ENCODE assay signal across 21 mouse cellular contexts in genomic region chr2:109972922-109973321, GRCm38 (mm10). TPM values are rescaled to one million over a fixed set of nuclear protein-coding genes. Genes with fewer than 3 reads are reported as not detected.
DNase-seq lines count a peak whose midpoint lies in the region; ATAC-seq lines count a peak whose summit lies in the region.
"Had no signal": no experiment of that assay in that cellular context is flagged by ENCODE, and none has a peak within 500 bp of the region (broad histone marks: within the 10 kb centered on the region; RNA-seq: fewer than 3 reads in every experiment).

No protein-coding gene starts in this region.

- H3K27me3 ChIP-seq in embryonic facial prominence, embryonic 11.5 days (ENCODE audit: control insufficient read depth, insufficient read depth, low read length), result no peaks in the 10 kb centered on the region
- H3K27me3 ChIP-seq in embryonic facial prominence, embryonic 10.5 days (replicated peaks; ENCODE audit: low read depth, poor library complexity, severe bottlenecking), result no peaks in the 10 kb centered on the region
- no peaks in the 10 kb centered on the region for H3K27me3 ChIP-seq in embryonic facial prominence, embryonic 12.5 days
- H3K27me3 ChIP-seq in limb, embryonic 13.5 days, result no peaks in the 10 kb centered on the region
- H3K27me3 ChIP-seq: heart, embryonic 12.5 days; Patski had no signal

- WGBS in embryonic facial prominence, embryonic 11.5 days, result 64% methylated on average over 7 of the region's 7 CpGs
- WGBS in embryonic facial prominence, embryonic 10.5 days, result 73% methylated on average over 7 of the region's 7 CpGs
- whole genome bisulfite sequencing in embryonic facial prominence, embryonic 12.5 days, result 51% methylated on average over 7 of the region's 7 CpGs
- WGBS in limb, embryonic 13.5 days, result 32% methylated on average over 7 of the region's 7 CpGs

- H3K27ac ChIP-seq in embryonic facial prominence, embryonic 11.5 days (replicated peaks; ENCODE audit: low read depth, low read length), result no peak overlapping the region
- H3K27ac ChIP-seq in embryonic facial prominence, embryonic 10.5 days (replicated peaks), result no peak overlapping the region
- H3K27ac ChIP-seq in embryonic facial prominence, embryonic 12.5 days, result no peak overlapping the region
- no peak overlapping the region for H3K27ac ChIP-seq in limb, embryonic 13.5 days
- H3K27ac ChIP-seq: forebrain, embryonic 12.5 days; hindbrain, embryonic 10.5 days; hindbrain, embryonic 14.5 days had no signal

- no peaks in the 10 kb centered on the region for H3K9me3 ChIP-seq in embryonic facial prominence, embryonic 11.5 days (replicated peaks; ENCODE audit: control insufficient read depth, low read length)
- no peaks in the 10 kb centered on the region for H3K9me3 ChIP-seq in embryonic facial prominence, embryonic 10.5 days
- H3K9me3 ChIP-seq in embryonic facial prominence, embryonic 12.5 days, result no peaks in the 10 kb centered on the region
- H3K9me3 ChIP-seq in limb, embryonic 13.5 days, result no peaks in the 10 kb centered on the region
- H3K9me3 ChIP-seq: forebrain, embryonic 12.5 days; heart, embryonic 12.5 days; hindbrain, embryonic 10.5 days had no signal

- no peak for ATAC-seq in embryonic facial prominence, embryonic 11.5 days (replicated peaks; ENCODE audit: insufficient number of reproducible peaks, low FRiP score, low TSS enrichment, low read depth)
- ATAC-seq in embryonic facial prominence, embryonic 12.5 days (ENCODE audit: insufficient number of reproducible peaks, insufficient read depth, low FRiP score, low TSS enrichment), result 0 out of 2 replicates have a peak, but pooled peaks have one; percentile 52
- ATAC-seq in limb, embryonic 13.5 days (ENCODE audit: low FRiP score, low read depth), result peak; percentile 86
- ATAC-seq: activated CD4-positive, CD25-positive, alpha-beta regulatory T cell, adult 4 months; forebrain, embryonic 16.5 days; intestine, embryonic 16.5 days; Patski had no signal

- no peaks in the 10 kb centered on the region for H3K36me3 ChIP-seq in embryonic facial prominence, embryonic 11.5 days (replicated peaks; ENCODE audit: control insufficient read depth, insufficient read depth, low read depth, low read length)
- peaks cover 10% of the 10 kb centered on the region for H3K36me3 ChIP-seq in embryonic facial prominence, embryonic 10.5 days (replicated peaks)
- H3K36me3 ChIP-seq in embryonic facial prominence, embryonic 12.5 days, result peaks cover 4% of the 10 kb centered on the region; the same call in 1 of the 2 replicates
- peaks cover 15% of the 10 kb centered on the region for H3K36me3 ChIP-seq in limb, embryonic 13.5 days
- H3K36me3 ChIP-seq: forebrain, embryonic 12.5 days had no signal

- H3K4me3 ChIP-seq in embryonic facial prominence, embryonic 11.5 days (ENCODE audit: low read depth, low read length), result no peak overlapping the region
- no peak overlapping the region for H3K4me3 ChIP-seq in embryonic facial prominence, embryonic 10.5 days
- H3K4me3 ChIP-seq in embryonic facial prominence, embryonic 12.5 days, result no peak overlapping the region
- H3K4me3 ChIP-seq in limb, embryonic 13.5 days, result no peak overlapping the region
- H3K4me3 ChIP-seq: forebrain, embryonic 12.5 days; heart, embryonic 12.5 days; hindbrain, embryonic 10.5 days had no signal

- H3K4me2 ChIP-seq in embryonic facial prominence, embryonic 11.5 days (ENCODE audit: low read depth, low read length), result no peak overlapping the region
- no peak overlapping the region for H3K4me2 ChIP-seq in embryonic facial prominence, embryonic 12.5 days (replicated peaks)
- H3K4me2 ChIP-seq in limb, embryonic 13.5 days (replicated peaks), result 0 out of 2 replicates have a peak overlapping the region, but pooled peaks have one; percentile 7
- H3K4me2 ChIP-seq: forebrain, embryonic 12.5 days; heart, embryonic 12.5 days; hindbrain, embryonic 14.5 days had no signal

- H3K9ac ChIP-seq in embryonic facial prominence, embryonic 11.5 days (replicated peaks; ENCODE audit: low read length), result no peak overlapping the region
- no peak overlapping the region for H3K9ac ChIP-seq in embryonic facial prominence, embryonic 12.5 days
- H3K9ac ChIP-seq in limb, embryonic 13.5 days, result no peak overlapping the region
- H3K9ac ChIP-seq: forebrain, embryonic 12.5 days; heart, embryonic 12.5 days; hindbrain, embryonic 14.5 days had no signal

- DNase-seq in embryonic facial prominence, embryonic 11.5 days (ENCODE audit: low spot score), result peak; percentile 27
- no peak for DNase-seq in embryonic facial prominence, embryonic 10.5 days (ENCODE audit: low spot score)
- DNase-seq in lung, postnatal 36 days, result no peak
- no peak for DNase-seq in embryo, embryonic 10 days (ENCODE audit: low spot score)
- no peak for DNase-seq in B cell, adult 2 months
- DNase-seq: adrenal gland, adult 2 months; adrenal gland, postnatal 36 days; cerebellum, adult 2 months; cerebellum, postnatal 10 days; embryo, embryonic 11 days; gastrocnemius, postnatal 10 days had no signal

- no peaks in the 10 kb centered on the region for H3K4me1 ChIP-seq in embryonic facial prominence, embryonic 11.5 days (ENCODE audit: control insufficient read depth, insufficient read depth, low read length)
- peaks cover 23% of the 10 kb centered on the region for H3K4me1 ChIP-seq in embryonic facial prominence, embryonic 10.5 days
- H3K4me1 ChIP-seq in embryonic facial prominence, embryonic 12.5 days, result peaks cover 13% of the 10 kb centered on the region; the same call in 1 of the 2 replicates
- H3K4me1 ChIP-seq in limb, embryonic 13.5 days, result peaks cover 37% of the 10 kb centered on the region
- H3K4me1 ChIP-seq: forebrain, embryonic 12.5 days had no signal

RNA-seq across cellular contexts. Expression of gene Ccdc34, which starts 44.7 kb away (rescaled TPM):
- 53.3 and 66.1 TPM in 2 replicates for polyA plus RNA-seq in embryonic facial prominence, embryonic 11.5 days (2014; fragmentation: Nextera tagmentation; extraction: Ambion mirVana)
- polyA plus RNA-seq in embryonic facial prominence, embryonic 10.5 days (2016; fragmentation: Nextera tagmentation; extraction: Ambion mirVana), result 57.1 and 63.6 TPM in 2 replicates
- polyA plus RNA-seq in embryonic facial prominence, embryonic 12.5 days (2016; fragmentation: Nextera tagmentation; extraction: Ambion mirVana), result 45.7 and 51.0 TPM in 2 replicates
- polyA plus RNA-seq in limb, embryonic 13.5 days (2015; fragmentation: Nextera tagmentation; extraction: Ambion mirVana), result 47.6 and 51.7 TPM in 2 replicates

RNA-seq across cellular contexts. Expression of gene Lgr4, which starts 55.5 kb away (rescaled TPM):
- polyA plus RNA-seq in embryonic facial prominence, embryonic 11.5 days (2014; fragmentation: Nextera tagmentation; extraction: Ambion mirVana), result 17.2 and 20.9 TPM in 2 replicates
- 14.1 and 14.6 TPM in 2 replicates for polyA plus RNA-seq in embryonic facial prominence, embryonic 10.5 days (2016; fragmentation: Nextera tagmentation; extraction: Ambion mirVana)
- polyA plus RNA-seq in embryonic facial prominence, embryonic 12.5 days (2016; fragmentation: Nextera tagmentation; extraction: Ambion mirVana), result 18.6 and 22.3 TPM in 2 replicates
- polyA plus RNA-seq in limb, embryonic 13.5 days (2015; fragmentation: Nextera tagmentation; extraction: Ambion mirVana), result 21.1 and 23.2 TPM in 2 replicates
